Mouse (Mus musculus) layer of hippocampus, adult 18-20 months (tissue): Measurements from ENCODE around the gene Kars. TPM values are rescaled to one million over a fixed set of nuclear protein-coding genes. Genes with fewer than 3 reads are reported as not detected.

Experiments used
- DNase-seq, 2 experiments: peaks; one replicate each; pipeline ENCODE4 v3.0.0; 2022; ENCODE audit warnings: low spot score in 2 of 2
- total RNA-seq, 2 experiments: library from RNA; stranded (reverse); gene quantifications; 2 replicates each; pipeline ENCODE4 v1.2.3; 2021

Gene Kars
- total RNA-seq, 2 experiments from 2014 or later = 81.0 to 91.2 TPM

DNA sequence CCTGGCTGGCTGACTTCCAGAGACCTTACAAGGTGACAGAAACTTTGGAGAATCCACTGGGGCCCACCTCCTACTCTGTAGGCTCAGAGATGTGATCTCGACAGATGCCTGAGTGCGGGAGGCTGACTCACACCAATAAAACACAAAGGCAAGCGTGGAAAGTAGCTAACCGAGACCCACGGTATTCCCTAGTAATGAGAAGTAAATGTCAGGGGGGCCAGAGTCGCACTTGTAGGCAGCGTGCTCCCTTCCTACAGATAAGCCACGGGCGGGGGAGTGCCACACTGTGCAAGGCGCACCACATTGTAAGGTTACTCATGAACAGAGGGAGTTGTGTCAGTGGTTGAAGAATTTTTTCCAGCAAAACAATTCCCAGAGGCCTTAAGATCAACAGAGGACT lies 26.6 kb downstream of the Kars start:
- DNase-seq = peak in 1 of 2 experiments; percentile 42

DNA sequence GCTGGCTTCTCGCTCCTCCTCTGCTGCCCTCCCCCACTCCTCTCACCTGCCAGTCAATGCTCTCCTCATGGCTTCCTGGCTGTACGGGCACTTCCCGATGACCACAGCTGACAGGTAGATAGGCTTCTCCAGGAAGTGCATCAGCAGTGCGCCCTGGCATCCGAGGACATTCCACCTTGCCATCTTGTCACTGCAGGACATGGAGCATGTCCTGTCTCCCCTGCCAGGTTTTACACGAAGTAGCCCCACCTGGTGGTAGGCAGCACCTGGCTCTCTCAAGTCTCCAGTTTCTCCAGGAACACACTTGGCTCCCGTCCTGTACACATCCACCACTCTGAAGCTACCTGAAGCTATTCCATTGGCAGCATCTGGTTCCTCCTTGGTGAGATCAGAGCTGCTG lies 29.0 kb downstream of the Kars start:
- DNase-seq = no peak

DNA sequence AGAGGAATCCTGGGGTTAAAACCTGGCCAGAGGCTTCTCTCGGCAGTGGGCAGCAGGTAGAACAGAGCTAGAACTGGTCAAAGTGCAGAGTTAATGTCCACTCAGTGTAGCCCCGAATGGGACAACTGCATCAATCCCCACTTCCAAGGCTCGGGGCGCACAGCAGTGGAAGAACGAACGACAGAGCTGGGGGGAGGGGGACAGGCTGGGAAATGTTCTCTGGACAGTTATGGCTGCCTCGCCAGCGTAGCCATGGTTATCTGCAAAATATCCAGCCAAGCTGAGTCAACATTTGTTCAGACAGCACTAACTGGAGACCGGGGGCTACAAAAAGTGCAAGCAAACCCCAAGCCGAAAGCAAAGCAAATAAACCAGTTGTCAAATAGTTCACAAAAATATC lies 33.0 kb downstream of the Kars start:
- DNase-seq = peak in 1 of 2 experiments; percentile 28

DNA sequence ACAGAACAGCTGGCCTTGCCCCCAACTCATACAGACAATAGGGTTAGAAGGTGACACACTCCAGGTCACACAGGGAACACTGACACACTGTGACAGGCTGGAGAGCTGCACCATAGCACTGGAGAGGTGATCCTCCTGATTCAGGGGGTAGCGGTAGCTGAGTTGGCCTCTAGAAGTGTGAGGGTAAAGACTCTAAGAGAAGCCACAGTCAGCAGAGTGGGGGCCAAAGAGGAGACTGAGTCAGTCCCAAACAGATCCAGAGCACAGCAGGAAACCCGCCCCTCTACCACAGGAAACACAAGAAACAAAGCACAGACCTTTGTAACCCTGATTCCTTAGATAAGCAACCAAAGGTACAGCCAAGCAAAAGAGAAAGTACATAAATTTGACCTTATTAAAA lies 34.8 kb downstream of the Kars start:
- no peak for DNase-seq

DNA sequence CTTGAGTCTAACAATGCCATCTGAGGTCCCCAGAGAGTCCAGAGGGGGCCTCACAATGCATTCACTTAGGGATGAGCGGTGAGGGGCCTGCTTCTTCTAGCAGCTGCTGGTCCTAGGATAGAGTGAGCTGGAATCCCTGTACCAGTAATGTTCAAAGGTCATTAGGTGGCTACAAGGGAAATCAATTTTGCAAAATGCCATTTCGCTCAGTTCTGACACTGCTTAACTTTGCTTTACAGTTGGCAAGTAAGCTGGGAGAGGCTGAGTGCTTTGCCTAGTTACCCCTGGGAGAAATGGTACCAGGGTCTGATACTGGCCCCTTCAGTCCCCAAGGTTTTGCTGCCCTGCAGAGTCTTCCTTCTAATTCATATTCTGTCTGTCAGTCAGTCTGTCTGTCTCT lies 35.4 kb downstream of the Kars start:
- DNase-seq = no peak

DNA sequence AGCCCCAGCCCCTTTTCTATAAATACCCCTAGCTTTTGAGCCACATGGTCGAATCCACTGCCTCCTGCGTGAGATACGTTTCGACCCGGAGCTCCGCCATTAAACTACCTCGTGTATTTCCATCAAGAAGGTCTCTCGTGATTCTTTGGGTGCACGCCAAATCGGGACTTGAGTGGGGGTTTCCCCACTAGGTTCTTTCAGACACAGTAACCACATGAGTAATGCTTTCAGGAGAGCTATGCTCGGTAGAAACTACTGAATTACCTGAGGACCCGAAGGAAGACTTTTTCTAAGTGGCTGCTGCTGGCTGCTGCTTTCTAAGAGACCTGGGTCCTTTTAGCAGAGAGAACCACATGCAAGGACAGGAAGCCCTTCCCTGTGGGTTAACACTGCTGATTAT lies 37.0 kb downstream of the Kars start:
- no peak for DNase-seq

DNA sequence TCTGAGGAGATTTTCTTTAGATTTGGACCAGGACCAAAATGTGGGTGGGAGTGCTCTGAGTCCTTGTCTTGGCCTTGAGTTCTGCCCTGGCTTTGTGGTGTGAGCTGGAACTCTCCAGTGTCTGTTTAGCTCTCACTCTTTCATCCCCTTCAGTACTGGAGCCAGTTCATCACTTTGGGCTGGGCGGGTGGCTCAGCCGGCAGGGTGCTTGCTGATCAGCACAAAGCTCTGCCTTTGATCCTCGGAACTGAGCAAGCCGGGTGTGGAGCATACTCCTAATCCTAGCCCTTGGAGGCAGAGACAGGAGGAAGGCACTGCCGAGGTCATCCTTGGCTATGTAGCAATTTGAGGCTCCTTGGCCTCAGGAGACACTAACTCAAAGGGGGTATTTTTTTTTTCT lies 42.1 kb downstream of the Kars start:
- no peak for DNase-seq

DNA sequence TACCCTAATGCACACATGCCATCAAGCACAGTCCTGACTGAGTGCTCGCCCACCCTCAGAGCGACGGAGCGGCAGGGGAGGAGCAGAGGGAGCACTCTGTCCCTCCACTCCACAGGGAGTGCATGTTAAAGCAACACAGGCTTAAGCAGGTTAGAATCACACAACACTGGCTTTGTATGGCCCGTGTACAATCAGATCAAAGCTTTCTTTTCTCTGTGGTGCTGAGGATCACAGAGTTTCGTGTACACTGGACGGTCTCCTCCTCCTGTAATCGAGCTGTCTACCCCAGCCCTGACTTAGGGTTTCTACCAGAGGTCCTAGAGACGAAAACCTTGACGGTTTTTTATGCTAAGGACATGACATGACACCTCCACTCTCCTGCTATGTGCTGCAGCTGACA lies 42.6 kb downstream of the Kars start:
- no peak for DNase-seq

DNA sequence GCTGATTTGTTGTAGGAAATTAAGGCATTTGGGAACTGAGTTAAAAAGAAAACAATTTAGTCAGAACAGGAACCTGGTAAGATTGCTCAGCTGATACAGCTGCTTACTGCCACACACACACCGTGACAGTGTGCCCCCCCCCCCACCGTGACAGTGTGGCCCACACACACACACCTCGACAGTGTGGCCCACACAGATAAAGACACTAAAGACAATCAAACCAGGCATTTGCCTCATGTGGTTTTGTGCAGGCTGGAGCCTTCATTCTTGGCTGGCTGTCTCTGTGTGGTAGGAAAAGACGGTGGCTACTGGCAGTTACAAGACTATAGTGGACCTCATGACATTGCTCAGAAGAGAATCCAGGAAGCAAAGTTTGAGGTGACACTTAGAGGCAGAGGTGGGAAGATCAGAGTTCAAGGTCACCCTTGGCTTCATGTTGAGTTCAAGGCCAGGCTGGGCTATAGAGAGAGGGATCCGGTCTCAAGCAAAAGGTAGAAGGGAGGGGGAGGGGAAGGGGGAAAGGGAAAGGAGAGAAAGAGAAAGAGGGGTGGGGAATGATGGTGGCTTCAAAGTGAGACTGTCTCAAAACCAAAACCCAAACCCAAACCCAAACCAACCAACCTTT lies 43.8 kb downstream of the Kars start:
- DNase-seq = no peak

DNA sequence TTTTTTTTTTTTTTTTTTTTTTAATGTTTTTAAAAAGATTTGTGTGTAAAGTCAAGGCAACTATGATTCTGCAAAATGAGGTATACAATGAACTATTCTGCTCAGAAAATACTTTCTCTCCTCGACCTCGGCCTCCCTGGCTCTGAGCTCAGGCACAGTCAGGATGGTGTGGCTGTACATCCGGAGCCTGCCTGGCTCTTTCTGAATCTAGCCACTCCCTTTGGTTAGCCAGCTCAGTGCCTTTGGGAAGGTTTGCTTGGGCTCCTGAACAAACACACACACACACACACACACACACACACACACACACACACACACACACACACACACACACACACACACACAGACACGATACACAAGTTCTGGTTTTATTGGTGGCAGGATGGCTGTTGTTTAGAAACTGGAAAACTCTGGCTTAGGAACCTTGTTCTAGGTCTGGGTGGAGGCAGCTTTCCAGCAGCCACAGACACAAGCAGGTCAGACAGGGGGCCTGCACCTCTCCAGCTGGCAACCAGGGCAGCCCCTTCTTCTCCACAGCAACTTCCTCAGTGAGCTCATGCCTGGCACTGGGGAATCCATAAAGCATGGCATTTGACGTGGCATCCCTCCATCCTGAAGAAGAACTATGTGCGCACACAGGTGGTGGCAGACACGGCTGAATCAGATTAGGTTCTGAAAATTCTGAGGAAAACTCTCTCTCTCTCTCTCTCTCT lies 46.1 kb downstream of the Kars start:
- DNase-seq = no peak

DNA sequence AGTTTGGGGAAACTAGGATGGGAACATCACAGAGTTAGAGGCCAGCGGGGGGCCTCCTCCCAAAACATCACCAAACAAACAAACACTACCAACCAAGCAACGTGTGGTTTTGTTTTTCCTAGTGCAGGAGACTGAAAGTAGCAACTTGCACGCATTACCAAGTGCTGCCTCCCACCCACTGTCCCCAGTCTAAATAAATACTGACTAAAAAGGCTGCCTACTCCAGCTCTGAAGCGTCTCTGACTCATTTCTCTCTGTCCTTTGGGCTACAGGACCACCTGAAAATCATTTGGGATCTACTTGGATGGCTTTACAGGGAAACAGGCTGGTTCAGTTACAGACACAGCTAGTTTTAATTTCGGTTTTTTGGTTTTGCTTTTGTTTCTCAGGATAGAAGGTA lies 46.8 kb downstream of the Kars start:
- no peak for DNase-seq

DNA sequence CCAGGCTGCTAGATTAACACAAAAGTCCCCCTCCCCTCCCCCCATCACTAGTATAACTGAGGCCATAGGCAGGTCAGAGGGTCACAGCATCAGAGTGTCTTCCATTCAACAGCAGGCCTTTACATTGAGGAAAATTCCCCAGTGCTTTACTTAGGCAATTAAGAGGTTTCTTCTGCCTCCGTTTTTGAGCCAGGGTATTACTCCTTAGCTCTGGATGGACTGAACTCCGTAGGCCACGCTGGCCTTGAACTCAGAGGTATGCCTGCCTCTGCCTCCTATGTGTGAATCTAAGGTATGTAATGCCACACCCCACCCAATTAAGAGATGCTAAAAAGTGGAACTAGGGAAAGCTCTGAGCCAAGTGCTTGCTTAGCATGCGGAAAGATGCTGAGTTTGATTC lies 47.6 kb downstream of the Kars start:
- DNase-seq = no peak

DNA sequence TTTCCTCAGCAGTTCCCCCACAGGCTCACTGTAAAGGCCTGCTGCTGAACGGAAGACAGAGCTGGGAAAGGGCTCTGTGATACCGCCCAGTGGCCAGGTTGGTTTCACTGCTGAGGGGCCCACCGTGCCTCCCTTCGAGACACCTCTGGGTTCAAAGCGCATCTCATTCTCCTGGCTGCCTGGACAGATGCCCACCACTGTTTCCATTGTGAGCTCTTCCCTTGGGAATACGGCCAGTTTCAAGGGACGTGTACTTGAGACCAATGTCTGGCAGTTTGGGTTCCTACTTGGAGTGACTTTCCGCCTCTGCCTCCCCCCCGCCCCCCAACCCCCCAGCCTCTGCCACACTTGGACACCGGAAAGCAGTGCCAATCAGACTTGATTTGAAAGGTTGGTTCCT lies 48.0 kb downstream of the Kars start:
- DNase-seq = no peak

DNA sequence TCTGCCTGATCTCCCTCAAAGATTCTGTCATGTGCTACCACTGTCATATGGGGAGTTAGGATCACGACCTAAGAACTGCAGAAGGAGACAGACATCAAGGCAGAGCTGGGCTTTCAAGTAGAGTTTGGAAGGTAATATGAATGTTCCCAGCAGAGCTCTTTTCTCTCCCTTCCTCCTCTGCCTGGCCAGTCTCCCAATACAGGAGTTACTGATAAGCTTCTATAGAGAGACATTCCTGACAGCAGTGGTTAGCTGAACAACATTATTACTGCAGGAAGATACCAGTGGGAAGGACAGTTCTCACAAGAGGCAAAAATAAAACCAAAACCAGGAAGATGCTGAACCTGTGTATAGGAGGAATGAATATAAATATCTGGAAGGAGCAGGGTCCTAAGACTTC lies 48.5 kb downstream of the Kars start:
- DNase-seq = no peak

DNA sequence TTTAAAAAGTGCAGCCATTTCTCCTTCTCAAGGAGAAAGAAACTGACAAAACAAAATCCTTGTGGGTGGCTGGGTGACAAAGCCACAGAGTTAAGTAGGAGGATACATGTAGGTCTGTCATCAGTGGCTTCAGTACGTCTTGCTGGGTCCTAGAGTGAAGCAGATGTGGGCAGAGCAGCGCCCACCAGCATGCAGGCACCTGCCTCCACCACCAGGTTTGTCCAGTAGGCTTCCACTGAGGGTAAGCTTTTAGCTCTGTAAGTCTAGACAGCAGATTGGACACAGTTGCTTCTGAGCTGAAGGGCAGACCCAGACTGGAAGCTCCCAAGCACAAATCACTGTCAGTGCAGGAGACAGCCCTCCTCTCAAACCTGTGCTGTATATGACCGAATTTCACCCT lies 49.8 kb downstream of the Kars start:
- DNase-seq = no peak

DNA sequence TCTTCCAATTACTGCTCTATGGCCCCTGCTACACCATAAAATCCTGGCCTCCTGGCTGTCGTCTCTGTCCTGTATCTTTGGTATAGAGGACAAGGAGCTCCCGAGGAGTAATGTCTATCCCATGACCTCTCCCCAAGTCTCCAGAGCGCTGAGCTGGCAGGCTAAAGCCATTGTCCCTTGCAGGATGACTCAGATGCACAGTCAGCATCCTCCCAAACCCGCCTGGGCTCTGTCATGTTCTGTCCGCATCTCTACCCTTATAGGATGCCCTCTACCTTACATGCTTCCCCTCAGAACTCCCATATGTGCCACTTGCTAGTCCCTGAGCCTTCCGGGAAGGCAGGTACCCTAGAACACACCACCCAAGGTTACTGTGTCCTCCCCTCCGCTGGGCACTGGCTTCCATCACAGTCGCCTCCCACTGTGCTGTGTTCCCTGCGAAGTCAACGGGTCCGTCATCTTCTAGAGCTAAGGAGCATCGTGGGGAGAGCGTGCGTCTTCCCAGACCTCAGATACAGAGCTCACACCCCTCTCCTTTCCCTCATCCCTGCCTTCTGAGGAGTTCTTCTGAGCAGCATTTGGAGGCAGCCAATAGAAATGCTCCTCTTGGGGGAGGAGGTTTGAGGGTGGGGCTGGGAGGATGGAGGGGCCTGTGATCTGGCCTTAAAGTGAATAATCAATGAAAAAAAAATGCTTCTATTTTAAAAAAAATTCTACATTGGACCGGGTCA lies 50.4 kb downstream of the Kars start:
- no peak for DNase-seq

DNA sequence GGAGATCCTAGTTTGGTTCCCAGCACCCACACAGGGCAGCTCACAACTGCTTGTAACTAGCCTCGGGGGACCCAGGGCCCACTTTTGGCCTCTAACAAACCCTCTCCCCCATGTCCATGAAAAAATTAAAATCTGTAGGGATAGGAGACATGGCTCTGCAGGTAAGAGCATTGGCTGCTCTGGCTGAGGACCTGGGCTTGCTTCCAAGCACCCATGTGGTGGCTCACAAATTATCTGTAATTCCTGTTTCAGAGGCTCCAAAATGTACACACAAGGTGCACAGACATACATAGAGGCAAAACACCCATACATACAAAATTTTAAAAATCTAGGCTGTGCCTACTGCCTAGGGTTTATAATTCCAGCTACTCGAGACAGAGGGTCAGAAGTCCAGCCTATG lies 53.9 kb downstream of the Kars start:
- DNase-seq = no peak

DNA sequence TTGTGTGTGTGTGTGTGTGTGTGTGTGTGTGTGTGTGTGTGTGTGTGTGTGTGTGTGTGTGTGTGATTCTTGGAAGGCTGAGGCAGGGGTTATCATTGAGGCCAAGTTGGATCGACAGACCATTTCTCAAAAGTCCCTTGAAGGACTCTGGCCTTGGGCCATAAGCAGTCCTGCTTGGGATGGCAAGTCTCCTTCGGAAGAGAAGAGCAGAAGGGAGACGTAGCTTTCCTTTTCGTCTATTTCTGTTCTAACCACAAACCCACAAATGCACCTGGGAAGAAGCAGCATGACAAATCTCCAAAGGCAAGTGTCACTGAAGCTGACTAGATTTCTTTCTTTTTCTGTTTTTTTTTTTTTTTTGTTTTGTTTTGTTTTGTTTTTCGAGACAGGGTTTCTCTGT lies 55.2 kb downstream of the Kars start:
- DNase-seq = no peak

DNA sequence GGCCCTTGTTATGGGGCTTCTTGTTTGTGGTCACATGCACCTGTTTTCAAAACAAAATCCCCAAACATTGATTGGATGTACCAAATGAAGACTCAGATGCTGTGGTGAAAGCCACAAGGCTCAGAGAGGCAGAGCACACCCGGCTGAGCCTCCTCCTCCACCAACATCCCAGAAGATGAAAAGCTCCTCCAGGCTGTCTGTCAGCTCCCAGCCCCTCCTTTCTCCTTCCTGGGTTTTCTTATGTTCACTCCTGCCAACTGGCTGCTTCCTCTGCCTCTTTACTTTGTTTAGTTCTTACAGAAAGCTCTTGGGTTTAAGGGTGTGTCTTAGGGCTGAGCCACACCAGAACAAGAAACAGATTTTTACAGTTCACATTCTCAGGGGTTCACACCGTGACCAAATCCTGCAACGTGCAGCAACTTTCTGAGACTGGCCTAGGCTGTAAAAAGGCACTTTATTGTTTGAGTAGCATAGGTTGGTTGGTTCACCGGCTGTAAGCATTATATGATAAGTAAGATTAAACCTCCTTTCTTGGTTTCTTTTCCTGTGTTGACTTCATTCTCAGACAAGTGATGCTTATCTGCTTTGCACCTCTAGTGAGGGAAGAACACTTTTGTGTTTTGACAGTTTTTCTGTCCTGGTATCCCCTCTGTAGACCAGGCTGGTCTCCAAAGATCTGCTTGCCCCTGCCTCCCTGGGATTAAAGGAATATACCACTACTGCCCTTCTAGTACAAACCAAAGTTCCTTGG lies 56.1 kb downstream of the Kars start:
- DNase-seq = no peak

DNA sequence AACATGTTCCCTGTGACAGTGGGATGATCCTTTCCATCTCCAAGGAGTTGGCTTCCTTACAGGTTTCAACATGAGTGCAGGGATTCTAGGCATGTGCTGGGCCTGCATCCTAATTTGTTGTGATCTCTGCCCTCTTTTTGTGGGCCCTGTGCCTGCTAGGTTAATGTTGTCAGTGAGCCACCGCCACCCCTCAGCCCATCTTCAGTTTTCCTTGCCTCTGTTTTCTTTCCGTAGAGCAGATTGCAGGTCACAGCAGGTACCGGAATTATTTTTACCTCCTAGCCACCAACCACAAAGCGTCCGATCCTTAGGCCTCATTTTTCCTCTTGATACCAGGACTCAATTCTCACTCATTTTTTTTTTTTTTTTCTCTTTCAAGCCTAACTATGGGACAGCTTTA lies 59.2 kb downstream of the Kars start:
- no peak for DNase-seq

DNA sequence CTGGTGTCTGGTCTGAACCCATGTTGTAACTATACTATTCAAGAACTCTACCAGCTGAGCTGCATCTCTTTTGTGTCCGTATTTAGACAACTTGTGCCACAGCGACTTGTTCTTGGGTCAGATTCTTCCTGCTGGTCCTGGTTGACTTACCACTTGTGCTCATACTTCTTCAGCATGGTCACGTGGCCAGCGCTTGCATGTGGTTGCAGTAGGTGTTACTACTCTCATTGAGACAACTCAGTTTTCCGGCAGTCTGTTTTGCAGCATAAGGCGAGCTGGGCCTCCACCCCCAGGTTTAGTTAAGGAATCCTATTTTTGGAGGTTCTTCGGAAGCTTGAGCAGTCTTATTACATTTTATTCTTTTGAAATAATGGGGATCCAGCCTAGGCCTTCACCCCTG lies 59.8 kb downstream of the Kars start:
- peak; percentile 50 to 78 for DNase-seq

DNA sequence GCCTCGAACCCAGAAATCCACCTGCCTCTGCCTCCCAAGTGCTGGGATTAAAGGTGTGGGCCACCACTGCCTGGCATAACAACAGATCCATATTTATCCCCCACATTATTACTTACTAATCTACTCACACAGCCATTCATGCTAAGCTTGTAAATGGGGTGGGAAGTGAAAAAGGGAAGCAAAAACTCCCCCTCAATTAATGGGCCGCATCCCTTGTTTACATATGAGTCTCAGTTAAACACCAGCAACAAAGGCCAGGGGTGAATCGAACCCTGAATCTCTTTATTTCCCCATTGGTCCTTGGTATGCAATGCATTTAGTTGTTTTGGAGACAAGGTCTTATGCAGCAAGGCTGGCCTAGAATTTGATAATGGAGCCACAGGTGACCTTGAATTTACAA lies 60.3 kb downstream of the Kars start:
- no peak for DNase-seq
